Mouse (Mus musculus) frontal cortex, postnatal 14 days (tissue): ENCODE data around the gene Exoc3l4.

Source experiments
- DNase-seq, 2 experiments: peaks; one replicate each; pipeline ENCODE4 v3.0.0; 2022; ENCODE audit warnings: low spot score in 2 of 2

Gene Exoc3l4

DNA sequence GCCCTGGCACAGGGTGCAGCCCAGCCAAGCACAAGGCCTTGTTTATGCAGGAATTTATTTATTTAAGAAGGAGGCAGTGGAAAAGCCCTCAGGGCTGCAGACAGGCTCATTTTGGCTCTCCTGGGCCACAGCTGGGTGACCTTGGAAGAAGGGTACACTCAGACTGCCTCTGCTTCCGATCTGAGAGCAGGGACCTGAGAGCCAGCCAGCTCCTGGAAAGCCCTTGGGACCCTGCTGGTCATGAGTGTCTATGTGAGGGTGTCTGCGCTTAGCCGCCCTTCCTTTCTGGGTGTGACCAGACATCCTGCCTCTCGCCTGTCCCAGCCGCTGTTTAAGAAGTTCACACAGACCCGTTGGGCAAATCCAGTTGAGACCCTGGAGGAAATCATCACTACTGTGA is 33.5 kb downstream of the Exoc3l4 start:
- DNase-seq = no peak

DNA sequence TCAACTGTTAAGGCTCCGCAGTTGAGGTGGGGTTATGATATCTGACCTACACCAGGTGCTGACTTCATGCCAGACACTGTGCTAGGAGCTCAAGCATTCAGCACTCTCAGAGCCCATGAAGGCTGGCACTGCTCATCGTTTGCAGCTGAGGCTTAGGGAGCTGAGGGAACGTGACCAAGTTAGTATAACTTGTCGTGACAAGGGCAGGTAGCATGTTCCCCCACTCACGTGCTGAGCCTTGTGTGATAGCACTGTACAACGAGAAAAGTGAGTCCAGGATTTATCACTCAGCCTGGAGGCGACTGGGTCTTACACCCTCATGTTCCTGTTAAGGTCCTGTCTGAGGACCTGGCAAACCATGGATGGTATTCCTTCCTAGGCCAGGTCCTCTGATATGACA is 34.7 kb downstream of the Exoc3l4 start:
- no peak for DNase-seq

DNA sequence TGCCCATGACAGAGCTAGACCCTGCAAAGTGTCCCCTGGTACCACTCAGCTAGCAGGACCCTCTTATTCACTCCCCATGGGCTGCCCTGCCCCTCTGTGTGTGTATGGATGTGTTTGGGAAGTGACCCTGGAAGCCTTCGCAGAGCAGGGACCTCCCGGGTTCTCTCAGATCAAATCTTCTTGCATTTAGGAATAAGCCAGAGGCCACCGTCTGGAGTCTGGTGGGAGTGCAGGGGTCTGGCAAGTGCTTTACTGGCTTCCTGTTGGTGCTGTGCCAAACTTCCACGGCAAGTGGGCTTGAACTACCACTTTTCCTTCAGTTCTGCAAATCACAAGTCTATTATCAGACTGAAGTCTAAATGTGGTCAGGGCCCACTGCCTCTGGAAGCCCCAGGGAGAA is 37.2 kb downstream of the Exoc3l4 start:
- DNase-seq = no peak

DNA sequence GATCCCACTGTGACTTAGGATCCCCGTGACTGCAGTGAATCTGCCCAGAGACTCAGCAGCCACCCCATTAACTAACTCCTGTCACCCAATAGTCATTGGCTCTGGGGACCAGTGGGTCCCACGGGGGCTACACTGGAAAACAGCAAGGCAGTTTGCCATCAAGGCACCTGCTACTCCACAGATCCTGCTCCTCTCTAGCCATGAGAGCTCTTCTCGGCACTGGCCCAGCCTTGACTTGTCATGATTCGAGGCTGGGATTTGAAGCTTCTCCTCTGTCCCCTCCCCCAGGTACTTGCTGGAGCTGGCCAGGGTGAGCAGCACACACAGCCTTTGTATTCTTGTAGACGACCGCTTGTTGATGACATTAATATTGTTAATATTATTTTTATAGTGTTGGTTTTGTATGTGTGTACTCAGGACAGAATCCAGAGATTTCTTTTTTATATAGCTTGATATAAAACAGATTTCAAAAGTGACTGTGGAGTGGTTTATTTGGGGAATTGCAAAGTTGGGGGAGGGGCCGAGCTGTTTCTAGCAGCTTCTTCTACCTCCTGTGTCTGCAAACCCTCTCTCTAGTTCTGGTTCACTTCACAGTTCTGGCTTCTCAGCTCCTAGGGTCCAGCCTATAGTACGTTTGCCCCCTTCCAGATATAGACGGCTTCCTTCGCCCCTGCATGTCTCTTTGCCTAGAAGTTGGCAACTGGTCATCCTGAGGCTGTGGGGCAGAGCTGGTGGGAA is 37.9 kb downstream of the Exoc3l4 start:
- no peak for DNase-seq

DNA sequence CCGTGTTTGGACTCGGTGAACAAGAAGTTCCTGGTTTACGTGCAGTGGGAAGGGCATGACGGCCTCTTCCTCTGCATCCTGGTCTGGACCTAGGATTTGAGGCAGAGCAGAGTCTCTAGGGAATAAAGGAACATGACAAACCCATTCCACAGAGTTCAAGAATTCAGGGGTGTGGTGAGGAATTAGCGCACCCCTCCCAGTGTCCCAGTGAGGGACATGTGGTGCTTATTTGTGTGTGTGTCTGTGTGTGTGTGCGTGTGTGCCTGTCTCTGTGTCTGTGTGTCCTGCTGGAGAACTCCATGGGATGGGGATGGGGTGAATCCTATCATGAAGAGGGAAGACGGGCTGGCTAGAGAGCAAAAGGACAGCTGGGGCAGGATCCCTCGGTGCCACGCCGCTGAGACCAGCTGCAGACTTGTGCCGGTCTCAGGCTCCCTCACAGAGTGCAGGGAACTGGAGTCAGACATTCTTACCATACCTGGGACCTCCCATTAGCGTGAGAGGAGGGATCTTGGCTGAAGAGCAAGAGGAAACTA is 38.6 kb downstream of the Exoc3l4 start:
- no peak for DNase-seq

DNA sequence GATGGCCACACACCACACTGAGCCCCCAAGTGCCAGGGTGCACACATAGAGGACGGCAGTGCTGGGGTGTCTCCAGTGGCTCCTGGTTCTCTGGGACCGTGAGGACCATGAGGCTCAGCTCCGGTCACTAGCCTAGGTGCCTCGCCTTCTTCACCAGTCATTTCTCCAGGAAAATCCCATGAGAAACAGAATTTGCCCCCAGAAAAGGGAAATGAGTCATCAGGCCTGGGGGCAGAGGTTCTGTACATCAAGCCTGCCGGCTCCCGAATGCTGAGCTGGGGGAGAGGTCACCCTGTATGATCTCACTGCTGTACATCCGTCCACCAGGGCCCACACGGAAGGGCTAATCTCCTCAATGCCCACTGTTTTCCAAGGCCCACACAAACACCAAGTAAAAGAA is 39.0 kb downstream of the Exoc3l4 start:
- DNase-seq = no peak

DNA sequence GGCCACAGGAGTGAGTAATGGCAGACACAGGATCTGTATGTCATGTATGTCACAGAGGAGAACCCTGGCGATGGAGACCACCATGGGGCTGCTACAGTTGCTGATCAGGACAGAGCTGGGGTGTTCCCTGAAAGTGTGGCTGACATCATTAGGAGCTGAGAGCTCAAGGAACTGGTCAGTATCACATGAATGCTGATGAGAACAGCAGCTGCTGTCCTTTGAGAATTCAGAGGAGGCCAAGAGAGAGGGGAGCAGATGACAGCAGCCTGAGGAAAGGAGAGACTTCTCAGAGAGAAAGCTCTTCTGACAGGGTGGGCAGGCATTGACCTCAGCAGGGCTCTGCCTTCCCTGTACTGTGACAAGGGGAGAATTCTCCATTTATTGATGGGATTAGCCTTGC is 40.9 kb downstream of the Exoc3l4 start:
- no peak for DNase-seq

DNA sequence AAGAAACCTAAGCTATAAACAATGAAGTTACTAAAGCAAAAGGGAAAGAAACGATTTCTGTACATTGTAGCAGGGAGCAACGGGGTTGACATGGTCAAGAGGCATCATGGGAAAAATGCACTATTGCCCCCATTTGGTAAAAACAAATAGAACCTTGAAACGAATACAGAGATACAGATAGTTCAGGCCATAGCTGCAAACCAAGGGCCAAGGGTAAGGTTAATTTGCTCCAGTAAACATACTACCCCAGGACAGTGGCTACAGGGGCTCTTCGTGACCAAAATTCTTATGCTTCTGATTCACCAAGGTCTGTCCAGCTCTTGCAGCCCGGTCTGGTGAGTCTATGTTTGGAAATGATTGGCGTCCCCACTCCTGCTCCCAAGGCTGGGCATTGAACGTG is 46.8 kb downstream of the Exoc3l4 start:
- no peak for DNase-seq

DNA sequence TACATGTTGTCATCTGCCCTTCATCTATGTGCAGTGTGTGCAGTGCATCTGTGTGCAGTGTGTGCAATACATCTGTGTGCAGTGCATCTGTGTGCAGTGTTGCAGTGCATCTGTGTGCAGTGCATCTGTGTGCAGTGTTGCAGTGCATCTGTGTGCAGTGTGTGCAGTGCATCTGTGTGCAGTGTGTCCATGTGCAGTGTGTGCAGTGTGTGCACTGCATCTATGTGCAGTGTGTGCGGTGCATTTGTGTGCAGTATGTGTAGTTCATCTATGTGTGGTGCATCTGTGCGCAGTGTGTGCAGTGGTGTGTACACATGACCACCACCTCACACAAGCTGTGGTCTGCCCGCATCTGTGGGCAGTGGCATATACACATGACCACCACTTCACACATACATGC is 49.6 kb downstream of the Exoc3l4 start:
- no peak for DNase-seq

DNA sequence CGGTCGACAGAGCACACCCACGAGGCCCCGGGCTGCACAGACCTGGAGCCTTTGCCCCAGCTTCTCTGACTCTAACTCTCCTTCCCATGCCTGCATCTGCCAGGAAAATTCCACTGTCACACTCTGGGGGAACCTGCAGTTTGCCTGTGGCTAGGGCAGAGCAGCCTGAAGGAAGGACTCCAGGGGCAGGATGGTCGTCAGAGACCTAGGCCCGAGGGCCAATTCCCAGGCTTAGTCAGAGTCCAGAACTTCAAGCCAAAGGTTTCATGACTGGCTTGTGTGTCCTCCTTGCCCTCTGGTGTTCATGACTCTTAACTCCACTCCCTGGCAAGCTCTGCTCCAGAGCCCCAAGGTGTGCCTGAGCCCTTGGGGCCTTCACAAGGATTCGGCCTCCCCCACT is 51.4 kb downstream of the Exoc3l4 start:
- no peak for DNase-seq

DNA sequence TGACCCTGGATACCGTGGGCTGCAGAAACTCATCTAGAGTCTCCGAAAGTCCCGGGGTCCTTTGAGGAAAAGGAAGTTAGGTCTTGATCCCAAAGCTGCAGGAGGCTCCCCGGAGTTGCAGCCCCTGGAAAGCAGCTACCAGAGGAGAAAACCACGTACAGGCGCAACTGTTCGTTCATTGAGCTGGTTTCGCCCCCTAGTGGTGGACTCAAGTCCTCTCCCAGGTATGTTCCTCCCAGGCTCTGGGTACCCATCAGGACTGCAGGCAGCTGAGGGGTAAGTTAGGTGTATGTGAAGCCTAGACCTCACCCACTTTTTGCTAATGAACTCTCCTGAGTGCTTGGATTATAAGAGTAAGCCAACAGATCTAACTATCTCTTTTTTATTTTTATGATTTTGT is 52.7 kb downstream of the Exoc3l4 start:
- peak in 1 of 2 experiments; percentile 48 for DNase-seq

DNA sequence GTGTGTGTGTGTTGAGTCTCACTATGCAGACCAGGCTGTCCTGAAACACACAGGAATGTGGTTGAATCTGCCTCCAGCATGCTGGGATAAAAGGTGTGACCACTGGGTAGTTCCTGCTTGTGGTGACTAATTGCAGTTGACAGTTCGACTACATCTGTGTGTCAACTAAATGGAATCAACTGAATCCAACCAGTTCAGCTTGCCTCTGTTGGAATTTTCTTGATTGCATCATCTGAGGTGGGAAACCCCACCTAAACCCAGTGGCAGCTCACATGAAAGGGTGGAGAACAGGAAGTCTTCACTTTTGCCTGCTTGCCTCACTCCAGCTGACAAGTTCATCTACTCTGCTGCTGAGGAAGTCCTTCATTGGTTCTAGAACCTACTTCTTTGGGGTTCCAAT is 54.3 kb downstream of the Exoc3l4 start:
- no peak for DNase-seq

DNA sequence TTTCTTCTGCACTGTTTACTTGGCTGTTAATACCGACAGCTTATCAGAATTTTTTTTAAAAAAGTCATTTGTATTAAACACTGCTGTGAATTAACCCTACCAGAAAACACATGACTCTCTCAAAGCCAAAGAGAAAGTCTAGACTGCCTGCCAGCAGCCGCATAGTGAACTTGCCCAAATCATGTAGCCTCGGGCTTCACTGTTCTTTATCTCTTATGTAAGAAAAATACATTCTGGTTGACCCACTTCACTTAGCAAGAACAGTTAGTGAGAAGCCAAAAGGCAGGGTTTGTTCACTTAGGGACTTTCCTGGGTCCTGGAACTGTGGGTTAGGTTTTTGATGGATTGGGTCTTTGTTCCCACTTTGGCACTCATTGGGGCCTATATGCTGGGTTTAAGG is 54.9 kb downstream of the Exoc3l4 start:
- no peak for DNase-seq

DNA sequence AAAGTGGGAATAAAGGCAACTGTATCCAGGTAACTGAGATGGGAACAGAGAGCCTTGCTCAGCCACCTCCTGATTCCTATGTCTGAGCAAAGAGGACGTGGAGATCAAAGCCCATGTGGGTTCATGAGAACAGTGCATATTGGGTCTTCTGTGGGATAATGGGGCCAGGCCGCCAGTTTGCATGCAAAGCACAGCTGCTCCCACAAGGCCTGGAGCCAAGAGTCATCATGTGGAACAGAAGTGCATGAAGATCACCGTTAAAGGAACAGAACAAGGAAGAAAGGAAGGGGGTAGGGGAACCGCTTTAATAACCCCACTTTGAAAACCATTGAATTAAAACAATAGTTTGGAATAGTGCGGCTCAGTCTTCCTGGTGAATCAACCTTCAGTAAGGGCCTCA is 56.1 kb downstream of the Exoc3l4 start:
- DNase-seq = no peak

DNA sequence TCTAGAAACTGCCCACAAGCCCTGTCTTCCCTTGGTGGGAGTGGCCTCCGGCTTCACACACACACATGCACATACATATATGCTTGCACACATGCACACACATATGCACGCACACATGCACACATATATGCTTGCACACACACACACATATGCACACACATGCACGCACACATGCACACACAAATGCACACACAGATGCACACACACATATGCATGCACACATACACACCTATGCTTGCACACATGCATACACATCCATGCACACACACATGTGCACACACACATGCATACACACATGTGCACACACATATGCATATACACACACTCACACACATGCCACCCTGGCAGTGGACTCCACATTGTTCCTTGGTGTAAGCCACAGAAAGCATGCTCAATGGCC is 57.6 kb downstream of the Exoc3l4 start:
- no peak for DNase-seq

DNA sequence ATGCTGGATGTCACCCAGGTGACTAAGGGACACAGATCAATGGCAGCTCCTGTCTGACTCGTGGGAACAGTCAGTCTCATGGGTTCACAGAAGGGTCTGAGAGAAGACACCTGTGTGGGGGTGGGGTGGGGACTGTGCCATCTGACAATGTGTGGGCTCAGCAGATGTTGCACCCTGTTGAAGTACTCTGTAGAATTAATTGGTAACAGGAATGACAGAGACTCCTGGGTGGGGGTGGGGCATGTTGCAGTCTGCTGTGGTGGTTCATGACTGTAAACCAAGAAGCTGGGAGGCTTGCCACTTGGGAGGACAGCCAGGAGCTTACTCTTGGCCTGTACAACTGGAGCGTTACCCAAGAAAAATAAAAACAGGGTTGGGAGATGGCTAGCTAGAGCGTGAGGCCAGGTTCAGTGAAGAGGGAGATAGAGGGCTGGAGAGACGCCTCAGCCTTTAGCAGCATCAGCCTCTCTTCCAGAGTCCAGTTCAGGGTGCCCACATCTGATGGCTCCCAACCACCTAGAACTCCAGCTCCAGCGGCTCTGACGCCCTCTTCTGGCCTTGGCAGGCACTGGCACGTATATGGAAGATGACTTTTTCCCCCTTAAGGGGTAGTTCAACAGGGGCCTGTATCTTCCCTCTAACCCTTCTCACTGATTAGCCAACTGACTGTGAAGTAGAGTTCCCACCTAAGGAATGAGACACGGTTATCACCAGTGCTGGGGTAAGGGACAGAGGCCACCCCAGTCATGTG is 58.3 kb downstream of the Exoc3l4 start:
- no peak for DNase-seq

DNA sequence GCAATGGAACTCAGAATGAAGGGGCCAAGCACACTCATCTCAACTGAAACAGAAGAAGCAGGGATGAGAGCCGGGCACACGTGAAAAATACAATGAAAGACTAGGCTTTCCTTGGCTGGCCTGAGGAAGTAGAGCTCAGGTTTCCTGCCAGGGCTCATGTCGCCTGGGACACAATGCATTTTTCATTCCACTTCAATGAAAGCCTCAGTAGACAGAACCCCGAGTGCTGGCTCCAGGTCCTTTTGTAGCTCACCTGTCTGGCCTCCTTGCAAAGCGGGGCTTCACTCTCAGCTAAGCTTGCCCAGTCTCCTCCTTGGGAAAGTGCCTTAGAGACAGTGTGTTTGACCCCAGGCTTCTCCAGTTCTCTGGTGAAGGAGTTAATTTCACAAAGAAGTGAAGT is 62.1 kb downstream of the Exoc3l4 start:
- DNase-seq = no peak

DNA sequence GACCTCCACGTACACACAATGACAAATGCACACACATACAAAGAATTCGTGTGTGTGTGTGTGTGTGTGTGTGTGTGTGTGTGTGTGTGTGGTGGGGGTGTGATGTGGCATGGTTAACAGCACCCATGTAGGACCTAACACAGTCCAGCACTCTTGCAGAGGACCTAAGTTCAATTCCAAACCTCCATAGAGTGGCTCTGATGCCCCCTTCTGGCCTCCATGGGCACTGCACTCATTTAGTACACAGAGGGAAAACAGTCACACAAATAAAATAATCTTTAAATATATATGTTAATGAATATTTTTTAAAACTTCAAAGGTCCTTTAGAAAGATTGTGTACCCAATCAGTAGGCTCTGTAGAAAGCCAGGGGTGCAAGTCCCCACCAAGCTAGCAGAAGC is 63.1 kb downstream of the Exoc3l4 start:
- no peak for DNase-seq
